Mouse (Mus musculus) limb, embryonic 14.5 days (tissue): ENCODE measurements around the gene Cep44. TPM values are rescaled to one million over a fixed set of nuclear protein-coding genes. Genes with fewer than 3 reads are reported as not detected.

Experiments used
- ATAC-seq: fragments of 200-750 bp; cut with Nextera tagmentation; 2 replicates; pipeline ENCODE4 v1.8.0; 2017; ENCODE audit warnings: low read depth, moderate number of reproducible peaks, moderate TSS enrichment; ENCODE audit not compliant: low FRiP score
- DNase-seq: peaks from one replicate; pipeline ENCODE4 v3.0.0-alpha.2; 2015; ENCODE audit warnings: low spot score
- H3K27ac ChIP-seq: fragments of 300-500 bp; sonication (generic); replicated peaks from 2 replicates; pipeline ENCODE4 v1.5.1; 2014; ENCODE audit warnings: low read depth, mild to moderate bottlenecking, low read length, moderate library complexity, mixed read lengths
- H3K27me3 ChIP-seq: fragments of 300-500 bp; sonication (generic); 2 replicates; pipeline ENCODE4 v1.6.1; 2014; ENCODE audit warnings: low read length, mixed read lengths; ENCODE audit not compliant: control insufficient read depth, insufficient read depth
- H3K36me3 ChIP-seq: fragments of 300-500 bp; sonication (generic); 2 replicates; pipeline ENCODE4 v1.6.1; 2014; ENCODE audit warnings: mild to moderate bottlenecking, low read length, moderate library complexity, mixed read lengths; ENCODE audit not compliant: control insufficient read depth, insufficient read depth
- H3K4me1 ChIP-seq: fragments of 300-500 bp; sonication (generic); 2 replicates; pipeline ENCODE4 v1.6.1; 2014; ENCODE audit warnings: antibody characterized with exemption, low read length, mixed read lengths; ENCODE audit not compliant: control insufficient read depth, insufficient read depth
- H3K4me2 ChIP-seq: fragments of 300-500 bp; sonication (generic); replicated peaks from 2 replicates; pipeline ENCODE4 v1.6.1; 2014; ENCODE audit warnings: low read depth, mild to moderate bottlenecking, low read length, moderate library complexity; ENCODE audit not compliant: severe bottlenecking
- H3K4me3 ChIP-seq: fragments of 300-500 bp; sonication (generic); replicated peaks from 2 replicates; pipeline ENCODE4 v1.5.1; 2014; ENCODE audit warnings: low read length
- H3K9ac ChIP-seq: fragments of 300-500 bp; sonication (generic); 2 replicates; pipeline ENCODE4 v1.6.1; 2014; ENCODE audit warnings: mild to moderate bottlenecking, low read depth, low read length, moderate library complexity; ENCODE audit not compliant: severe bottlenecking
- H3K9me3 ChIP-seq: fragments of 300-500 bp; sonication (generic); 2 replicates; pipeline ENCODE4 v1.6.1; 2016; ENCODE audit warnings: low read length; ENCODE audit not compliant: control insufficient read depth
- POLR2A ChIP-seq: fragments of 200-500 bp; IDR thresholded peaks from 2 replicates; pipeline ENCODE4 v1.8.0; 2012; ENCODE audit warnings: inconsistent platforms, mild to moderate bottlenecking, moderate library complexity, borderline replicate concordance; ENCODE audit not compliant: insufficient read depth, insufficient read length; ENCODE audit errors: extremely low read depth
- WGBS: fragments of 180-500 bp; shearing (Covaris S2); extraction: QIAGEN DNeasy Blood & Tissue Kit; methylation state at CpG from one replicate; pipeline ENCODE4 v1.1.7; 2014; 5-methylcytosine and 5-hydroxymethylcytosine counted together
- microRNA-seq: library from miRNA; unstranded; fragments of <30 nt; microRNA quantifications from one replicate; pipeline ENCODE4, GENCODE M21; 2016
- polyA plus RNA-seq, 2 experiments: library from polyadenylated mRNA; depleted of rRNA in 1 of 2; stranded (reverse) in 1 of 2; unstranded in 1 of 2; fragments of >200 nt; fragmentation: Nextera tagmentation in 1 of 2; extraction: Ambion mirVana in 1 of 2; gene quantifications; 2 replicates each; pipeline versions ENCODE4 v1.2.1 to v1.2.3; 2012 to 2014

The Cep44 gene
- polyA plus RNA-seq, 2 experiments = 32.5 to 38.4 TPM

DNA sequence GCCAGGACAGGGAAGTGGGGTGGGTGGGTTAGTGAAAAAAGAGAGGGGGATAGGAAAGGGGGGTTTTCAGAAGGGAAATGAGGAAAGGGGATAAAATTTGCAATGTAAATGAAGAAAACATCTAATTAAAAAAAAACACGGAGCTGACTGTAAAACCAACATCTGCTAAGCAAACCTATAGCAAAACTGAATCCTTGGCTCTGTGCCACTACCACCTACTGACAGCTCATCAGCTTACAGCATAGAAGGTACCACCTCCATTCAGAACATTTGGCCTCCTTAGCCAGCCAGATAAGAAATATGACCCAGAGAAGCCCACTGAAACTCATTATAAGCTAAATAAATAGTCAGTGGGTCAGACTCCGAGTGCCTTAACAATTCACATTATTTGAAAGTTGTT lies 61.4 kb downstream of the Cep44 start:
- DNase-seq = no peak

DNA sequence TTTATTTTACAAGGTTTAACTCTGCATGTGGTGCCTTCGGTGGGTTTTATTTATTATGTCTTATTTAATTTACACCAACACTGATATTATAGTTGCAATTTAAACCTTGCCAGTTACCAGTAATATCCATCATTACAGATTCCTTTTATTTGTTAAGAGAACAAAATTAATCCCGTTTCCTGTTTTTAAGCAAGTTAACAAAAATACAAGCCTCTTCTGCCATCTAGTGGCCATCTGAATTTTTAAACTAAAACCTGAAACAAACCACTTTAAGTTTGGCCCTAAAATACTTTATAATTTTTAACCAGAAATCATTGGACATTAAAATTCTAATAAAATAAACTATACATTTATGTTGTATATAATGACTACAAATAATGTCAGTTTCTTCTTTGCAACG lies 64.8 kb downstream of the Cep44 start:
- WGBS = 20% methylated on average over 3 of the region's 3 CpGs
- TF ChIP-seq POLR2A = no peak
- H3K9ac ChIP-seq = no peak overlapping the region
- no peaks in the 10 kb centered on the region for H3K27me3 ChIP-seq
- no peak overlapping the region for H3K4me2 ChIP-seq
- H3K36me3 ChIP-seq = no peaks in the 10 kb centered on the region
- H3K4me1 ChIP-seq = no peaks in the 10 kb centered on the region
- H3K4me3 ChIP-seq = no peak overlapping the region
- DNase-seq = peak; percentile 35
- no peaks in the 10 kb centered on the region for H3K9me3 ChIP-seq
- no peak for ATAC-seq
- H3K27ac ChIP-seq = no peak overlapping the region

More for the DNA sequence above, 61.4 kb downstream of the Cep44 start:
- WGBS = 28% methylated on average over 2 of the region's 2 CpGs
- no peak for ATAC-seq
- H3K4me2 ChIP-seq = no peak overlapping the region
- no peak overlapping the region for H3K27ac ChIP-seq
- no peak for TF ChIP-seq POLR2A
- H3K4me3 ChIP-seq = no peak overlapping the region
- H3K9ac ChIP-seq = no peak overlapping the region
- no peaks in the 10 kb centered on the region for H3K4me1 ChIP-seq
- no peaks in the 10 kb centered on the region for H3K27me3 ChIP-seq
- no peaks in the 10 kb centered on the region for H3K9me3 ChIP-seq
- no peaks in the 10 kb centered on the region for H3K36me3 ChIP-seq

Small RNA genes lying within 50 kb of the gene (microRNA-seq; reads per million reads assigned to microRNA genes)
- gene Gm25992 = not detected

Other genes starting within 250 kb of the Cep44 start
- gene Fbxo8, start within 50 bp of the Cep44 start, polyA plus RNA-seq (2012; rRNA removed) = 17.0 and 21.1 TPM in 2 replicates
- gene Fbxo8, start within 50 bp of the Cep44 start, polyA plus RNA-seq (2014; fragmentation: Nextera tagmentation; extraction: Ambion mirVana) = 41.8 and 47.8 TPM in 2 replicates